Mouse (Mus musculus) cerebellum, adult 11-12 months (tissue): Measurements from ENCODE around the gene Fam189b.
"Not testable (repeated sequence)": the region's sequence is repeated elsewhere in the genome, so short reads cannot be mapped to it uniquely, and the experiment has no call there.

Source experiments
- DNase-seq: peaks from one replicate; pipeline ENCODE4 v3.0.0; 2022

Fam189b gene

GRCm38 (mm10) chr3:89208075-89208657 lies 25.2 kb downstream of the Fam189b start:
- no peak for DNase-seq

DNA sequence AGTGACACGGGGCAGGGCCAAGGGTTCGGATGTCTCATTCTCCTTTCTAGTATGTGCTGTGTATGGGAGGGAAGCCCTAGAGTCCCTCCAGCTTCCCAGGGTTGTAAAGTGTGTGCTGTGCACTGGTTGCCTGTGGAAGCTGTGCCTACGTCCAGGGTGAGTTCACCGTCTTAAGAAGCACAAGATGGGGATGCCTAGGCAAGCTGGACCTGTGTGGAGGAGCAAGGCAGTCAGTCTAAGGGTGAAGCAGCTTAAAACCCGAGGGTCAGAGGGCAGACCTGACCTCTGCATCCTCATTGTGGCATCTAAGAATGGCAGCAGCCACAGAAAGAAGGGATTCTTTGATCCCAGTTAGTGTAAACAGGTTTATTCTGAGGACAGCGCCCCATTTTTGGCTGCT lies 25.8 kb downstream of the Fam189b start:
- DNase-seq: no peak

DNA sequence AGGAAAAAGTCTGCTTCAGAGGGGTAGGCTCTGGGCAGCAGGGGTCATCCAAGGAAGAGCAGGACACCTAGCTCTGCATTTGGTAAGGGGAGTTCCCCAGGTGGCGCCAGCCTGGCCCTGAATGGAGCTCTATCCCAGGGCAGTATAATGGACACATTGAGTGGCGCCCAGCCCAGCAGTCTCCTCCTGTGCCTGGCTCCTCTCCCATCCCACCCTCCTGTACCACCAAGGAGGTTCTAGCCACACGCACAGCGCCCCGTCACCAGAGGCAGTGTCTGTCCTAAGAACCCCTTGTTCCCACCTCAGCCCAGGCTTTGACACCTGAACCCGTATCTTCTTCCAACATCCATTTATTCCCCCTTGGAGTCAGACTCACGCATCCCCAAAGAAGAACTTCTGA lies 26.8 kb downstream of the Fam189b start:
- DNase-seq: no peak

GRCm38 (mm10) chr3:89210162-89210561 lies 27.2 kb downstream of the Fam189b start:
- DNase-seq: no peak

DNA sequence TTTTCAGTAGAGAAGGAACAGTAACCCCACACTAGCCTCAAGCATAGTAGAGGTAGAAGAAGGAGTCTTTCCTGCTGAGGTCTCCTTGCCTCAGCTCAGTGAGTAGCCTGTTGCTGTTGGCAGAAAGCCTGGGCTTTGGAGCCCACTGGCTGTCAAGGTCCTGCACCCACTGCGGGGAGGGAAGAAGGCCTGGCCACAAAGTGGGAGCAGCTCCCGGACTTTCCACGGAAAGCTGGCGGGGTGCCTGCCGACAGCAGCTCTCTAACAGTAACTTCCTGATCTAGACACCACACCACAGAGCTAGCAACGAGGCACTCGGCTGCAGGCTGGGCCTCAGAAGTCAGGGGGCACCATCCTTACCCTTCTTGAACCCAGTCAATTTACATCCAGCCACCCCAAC lies 27.8 kb downstream of the Fam189b start:
- no peak for DNase-seq

DNA sequence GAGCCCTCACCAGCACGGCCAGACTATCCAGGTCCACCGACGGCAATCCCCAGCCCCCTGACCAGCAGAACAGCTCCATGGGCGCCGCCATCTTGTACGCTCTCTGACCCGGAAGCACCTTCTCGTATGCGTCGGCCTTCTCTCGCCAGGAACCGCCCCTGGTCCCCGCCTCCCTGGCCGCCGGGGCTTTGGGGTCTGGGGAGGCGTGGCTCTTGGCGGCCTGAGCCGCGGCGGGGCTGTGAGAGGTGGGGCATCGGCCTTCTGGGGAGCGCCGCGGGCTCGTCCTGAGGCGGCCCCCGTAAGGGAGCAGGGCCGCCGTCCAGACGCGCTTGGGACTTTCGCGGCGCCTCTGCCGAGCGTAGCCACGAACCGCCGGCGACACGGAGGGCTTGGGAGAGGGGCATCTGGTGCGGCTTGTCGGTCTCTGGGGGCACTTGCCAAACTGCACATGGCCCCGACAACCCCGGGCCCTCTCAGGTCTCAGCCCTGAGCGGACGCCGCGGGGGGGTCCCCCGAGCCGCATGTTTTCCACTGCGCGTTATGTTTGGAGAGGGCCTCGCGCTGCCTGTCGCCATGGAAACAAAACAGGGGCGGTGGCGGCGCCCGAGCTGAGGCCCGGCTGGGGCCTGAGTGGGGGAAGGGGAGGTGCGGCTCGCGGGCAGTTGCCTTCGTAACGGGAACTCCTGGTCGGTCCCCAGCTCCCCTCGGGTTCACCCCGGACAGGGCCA lies 31.0 kb downstream of the Fam189b start:
- DNase-seq: peak; percentile 86

GRCm38 (mm10) chr3:89214681-89215411 lies 31.9 kb downstream of the Fam189b start, which contains the start of gene Thbs3:
TSS of gene Thbs3 (plus strand) at chr3:89215180.
- DNase-seq: no peak

DNA sequence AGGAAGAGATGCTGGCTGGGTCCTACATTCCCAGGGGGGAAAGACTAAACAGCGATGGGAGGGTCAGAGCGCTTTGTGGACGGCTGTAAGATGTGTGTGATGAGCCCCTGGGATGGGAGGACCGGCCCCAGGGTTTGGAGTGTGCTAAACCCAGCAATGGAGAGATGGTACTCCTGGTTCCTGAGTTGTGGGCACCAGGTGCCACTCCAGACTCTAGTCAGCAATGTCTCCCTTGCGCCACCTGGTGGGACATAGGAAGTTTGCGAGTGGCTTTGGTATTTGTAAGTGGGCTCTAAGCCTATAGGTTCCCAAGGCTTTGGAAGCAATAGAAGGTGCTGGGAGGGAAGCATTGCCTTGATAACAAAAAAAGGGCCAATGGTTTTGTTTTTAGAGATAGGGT lies 32.9 kb downstream of the Fam189b start:
- peak; percentile 80 for DNase-seq

- DNase-seq: not testable (repeated sequence)
These were observed 33.5 kb downstream of the Fam189b start for GRCm38 (mm10) chr3:89216407-89216806.

DNA sequence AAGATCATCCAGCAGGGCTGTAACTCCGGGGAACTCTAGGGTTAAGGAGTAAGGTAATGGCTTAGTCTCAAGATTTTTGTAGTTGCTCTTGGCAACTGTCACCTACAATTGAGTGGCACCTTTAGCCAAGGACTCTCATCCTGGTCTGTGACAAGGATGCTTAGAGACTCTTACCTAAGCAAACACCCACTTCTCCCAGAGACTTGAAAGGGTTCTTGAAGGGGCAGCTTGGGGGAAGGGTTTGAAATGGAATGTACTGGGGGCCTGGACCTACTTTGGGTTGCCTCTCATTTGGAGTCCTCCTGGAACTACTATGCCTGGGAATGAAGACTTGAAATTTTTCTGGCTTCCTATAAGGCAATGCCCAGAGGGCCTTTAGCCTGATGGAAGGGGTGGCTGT lies 35.3 kb downstream of the Fam189b start:
- DNase-seq: no peak

DNA sequence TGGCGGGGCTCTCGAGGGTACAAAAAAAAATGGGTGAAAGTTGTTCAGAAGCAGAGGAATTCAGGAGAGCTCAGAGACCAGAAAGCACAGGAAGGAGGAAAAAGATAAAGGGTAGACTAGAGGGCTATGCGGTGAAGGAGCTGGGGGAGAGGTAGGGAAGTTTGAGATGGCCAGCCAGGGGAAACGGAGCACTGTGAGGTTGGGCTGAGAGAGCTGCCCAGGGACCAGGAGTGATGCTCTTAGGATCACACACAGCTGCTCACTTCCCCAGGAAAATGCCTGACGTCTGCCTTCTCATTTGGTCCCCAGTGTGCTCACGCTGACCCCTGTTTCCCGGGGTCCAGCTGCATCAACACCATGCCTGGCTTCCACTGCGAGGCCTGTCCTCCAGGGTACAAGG lies 36.6 kb downstream of the Fam189b start:
- no peak for DNase-seq

- no peak for DNase-seq
These were observed 38.2 kb downstream of the Fam189b start for GRCm38 (mm10) chr3:89221167-89221566.

GRCm38 (mm10) chr3:89224796-89225195 lies 41.9 kb downstream of the Fam189b start:
- no peak for DNase-seq

DNA sequence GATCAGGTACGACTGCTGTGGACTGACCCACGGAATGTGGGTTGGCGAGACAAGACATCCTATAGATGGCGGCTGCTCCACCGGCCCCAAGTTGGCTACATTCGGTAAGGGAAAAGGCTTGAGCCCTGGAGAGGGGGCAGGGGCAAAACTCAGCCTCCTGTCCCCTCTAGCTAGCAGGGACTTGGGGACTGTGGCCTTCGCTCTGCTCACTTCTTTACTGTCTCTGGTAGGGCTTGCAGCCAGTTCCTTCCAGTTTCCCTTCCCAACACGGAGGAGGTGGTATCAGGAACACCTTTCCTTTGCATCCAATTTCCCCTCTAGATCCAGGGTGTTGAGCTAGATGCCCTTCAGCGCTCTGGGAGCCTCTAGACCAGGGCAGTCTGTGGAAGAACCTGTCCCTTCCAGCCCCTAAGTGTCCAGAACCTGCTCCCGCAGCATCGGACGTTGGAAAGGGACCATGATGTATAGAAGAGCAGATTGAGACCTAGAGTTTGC lies 42.4 kb downstream of the Fam189b start:
- no peak for DNase-seq

GRCm38 (mm10) chr3:89225918-89226317 lies 43.0 kb downstream of the Fam189b start:
- DNase-seq: no peak

DNA sequence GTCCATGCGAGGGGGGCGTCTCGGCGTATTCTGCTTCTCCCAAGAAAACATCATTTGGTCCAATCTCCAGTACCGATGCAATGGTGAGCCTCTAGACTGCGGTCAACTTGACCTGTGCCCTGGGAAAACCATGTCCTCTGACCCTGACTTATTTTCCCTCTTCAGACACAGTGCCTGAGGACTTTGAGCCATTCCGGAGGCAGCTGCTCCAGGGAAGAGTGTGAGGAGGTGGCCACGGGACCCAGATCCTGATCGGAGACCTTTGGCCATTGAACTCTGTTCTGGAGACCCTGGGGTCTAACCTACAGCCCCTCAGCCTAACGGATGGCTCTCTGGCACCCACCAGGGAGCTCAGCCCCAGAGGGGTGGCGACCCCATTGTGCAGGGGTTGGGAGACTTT lies 43.4 kb downstream of the Fam189b start:
- DNase-seq: no peak

DNA sequence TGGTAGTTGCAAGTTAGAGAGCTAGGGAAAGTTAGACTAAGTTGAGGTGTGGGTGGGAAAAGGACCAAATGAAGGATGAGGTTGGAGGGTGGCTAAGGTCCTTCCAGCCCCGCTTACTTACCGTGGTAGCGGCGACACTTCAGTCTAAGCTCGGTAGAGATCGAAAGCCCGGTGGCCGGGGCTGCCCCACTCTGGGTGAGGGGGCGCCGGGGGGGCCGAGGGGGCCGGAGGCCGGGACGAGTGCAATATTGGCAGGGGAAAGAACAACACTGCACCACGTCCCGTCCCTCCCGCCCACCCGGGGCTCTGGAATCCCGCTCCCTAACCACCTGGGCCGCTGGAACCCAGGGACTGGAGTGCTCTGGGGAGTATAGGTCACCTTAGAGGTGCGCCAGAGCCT lies 44.0 kb downstream of the Fam189b start, which contains the start of gene Mtx1:
Mtx1 (minus strand) TSS at position 189 of the 400 bp plus-strand sequence.
- no peak for DNase-seq

- DNase-seq: no peak
These were observed 44.6 kb downstream of the Fam189b start for GRCm38 (mm10) chr3:89227307-89228179.

- DNase-seq: peak; percentile 77
These were observed 45.2 kb downstream of the Fam189b start for GRCm38 (mm10) chr3:89228180-89228549.

GRCm38 (mm10) chr3:89228836-89229235 lies 45.9 kb downstream of the Fam189b start, which contains the start of gene Muc1:
TSS of gene Muc1 (plus strand) at chr3:89229057.
- DNase-seq: no peak

DNA sequence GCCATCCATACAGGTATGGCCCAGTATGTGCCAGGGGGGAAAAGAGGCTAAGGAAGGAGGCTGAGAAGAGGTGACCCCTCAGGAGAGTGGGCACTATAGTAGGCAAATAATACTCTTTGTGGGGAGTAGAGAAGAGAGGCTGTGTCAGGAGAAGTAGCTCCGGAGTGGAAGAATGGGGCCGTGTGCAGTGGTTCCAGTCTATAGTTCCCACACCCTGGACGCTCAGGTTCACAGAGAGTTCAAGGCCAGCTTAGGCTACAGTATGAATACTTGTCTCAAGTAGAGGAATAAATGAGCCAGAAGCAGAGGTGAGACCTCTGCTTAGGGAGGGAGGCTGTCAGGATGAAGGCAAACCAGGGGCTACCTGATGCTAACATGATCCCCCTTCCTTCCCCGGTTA lies 46.3 kb downstream of the Fam189b start:
- DNase-seq: no peak

GRCm38 (mm10) chr3:89230561-89230960 lies 47.6 kb downstream of the Fam189b start:
- DNase-seq: no peak

DNA sequence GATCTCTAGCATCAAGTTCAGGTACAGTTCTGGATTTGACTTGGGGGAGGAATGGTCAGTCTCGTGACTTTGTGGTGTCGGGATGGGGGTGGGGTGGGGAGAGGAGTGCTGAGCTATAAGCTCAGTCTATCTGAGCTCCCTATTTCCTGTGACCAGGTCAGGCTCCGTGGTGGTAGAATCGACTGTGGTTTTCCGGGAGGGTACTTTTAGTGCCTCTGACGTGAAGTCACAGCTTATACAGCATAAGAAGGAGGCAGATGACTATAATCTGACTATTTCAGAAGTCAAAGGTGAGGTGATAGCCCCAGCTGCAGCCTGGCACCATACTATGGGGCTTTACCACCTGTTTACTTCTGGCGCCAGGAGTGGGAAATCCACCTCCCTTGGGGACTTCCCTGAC lies 48.4 kb downstream of the Fam189b start:
- DNase-seq: no peak
